Mouse (Mus musculus) right cerebral cortex, postnatal 25 days (tissue): Measurements from ENCODE around the gene Gtpbp2.

ENCODE experiments used
- DNase-seq: peaks from one replicate; pipeline ENCODE4 v3.0.0; 2022

The Gtpbp2 gene

GRCm38 (mm10) chr17:46160686-46161085 lies at the start of gene Gtpbp2:
TSS of gene Gtpbp2 (plus strand) at chr17:46161032.
- DNase-seq = peak; percentile 95

DNA sequence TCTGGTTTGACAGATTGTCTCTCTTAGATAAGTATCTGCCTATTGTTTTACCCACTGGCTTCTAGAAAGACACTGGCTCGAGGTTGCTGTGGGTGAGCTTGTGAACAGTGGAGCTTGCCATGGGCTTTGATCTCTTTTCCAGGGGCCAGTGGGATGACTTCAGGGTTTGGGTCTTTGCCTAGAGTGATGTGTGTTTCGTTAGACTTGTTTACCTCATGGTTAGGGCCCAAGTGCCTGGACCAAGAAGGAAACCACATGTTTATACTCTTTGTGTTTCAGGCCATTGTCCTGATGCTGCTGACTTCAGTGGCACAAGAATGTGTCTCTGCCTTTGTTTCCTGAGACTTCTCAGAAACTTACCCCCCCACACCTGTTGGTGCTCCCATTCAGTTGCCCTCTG lies 45.3 kb upstream of the Gtpbp2 start:
- no peak for DNase-seq

DNA sequence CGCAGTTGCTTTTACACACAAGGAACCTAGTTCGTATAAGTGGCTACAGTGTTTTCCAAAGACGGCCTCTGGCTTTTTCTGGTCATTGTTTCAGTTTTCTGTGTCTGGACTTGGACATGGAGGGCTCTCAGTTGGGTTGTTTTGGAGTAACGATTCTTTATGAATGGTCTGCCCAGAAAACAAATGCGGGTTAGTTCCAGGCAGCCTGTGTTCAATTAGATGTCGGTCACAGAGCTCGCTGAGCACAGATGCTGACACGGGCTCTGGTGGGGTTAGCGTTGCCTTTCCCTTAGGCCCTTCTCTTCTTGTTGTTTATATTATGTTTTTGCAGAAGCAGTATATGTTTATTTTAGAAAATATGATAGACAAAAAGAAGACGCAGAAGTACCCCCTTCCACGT lies 44.7 kb upstream of the Gtpbp2 start:
- no peak for DNase-seq

DNA sequence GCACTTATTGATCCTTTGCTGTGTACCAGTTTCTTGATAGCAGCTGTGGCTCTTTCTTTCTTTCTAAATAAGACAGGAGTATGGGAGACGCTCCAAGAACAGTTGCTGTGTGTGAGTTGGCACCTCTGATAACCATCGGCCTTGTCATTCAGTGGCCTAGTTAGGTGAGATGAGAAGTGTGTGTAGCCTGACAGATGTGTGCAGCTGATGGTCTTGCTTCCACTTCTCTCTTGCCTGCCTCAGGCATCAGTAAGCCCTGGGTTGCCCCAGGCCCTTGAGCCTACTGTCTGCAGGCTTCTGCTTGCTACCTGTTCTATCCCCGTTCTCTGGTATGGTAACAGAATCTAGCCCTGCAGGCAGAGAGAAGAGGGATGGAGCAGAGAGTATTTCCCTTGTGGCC lies 44.0 kb upstream of the Gtpbp2 start:
- no peak for DNase-seq

GRCm38 (mm10) chr17:46117623-46118422 lies 43.0 kb upstream of the Gtpbp2 start:
- DNase-seq = no peak

- DNase-seq = no peak
Observed at GRCm38 (mm10) chr17:46118423-46118850, 42.4 kb upstream of the Gtpbp2 start.

DNA sequence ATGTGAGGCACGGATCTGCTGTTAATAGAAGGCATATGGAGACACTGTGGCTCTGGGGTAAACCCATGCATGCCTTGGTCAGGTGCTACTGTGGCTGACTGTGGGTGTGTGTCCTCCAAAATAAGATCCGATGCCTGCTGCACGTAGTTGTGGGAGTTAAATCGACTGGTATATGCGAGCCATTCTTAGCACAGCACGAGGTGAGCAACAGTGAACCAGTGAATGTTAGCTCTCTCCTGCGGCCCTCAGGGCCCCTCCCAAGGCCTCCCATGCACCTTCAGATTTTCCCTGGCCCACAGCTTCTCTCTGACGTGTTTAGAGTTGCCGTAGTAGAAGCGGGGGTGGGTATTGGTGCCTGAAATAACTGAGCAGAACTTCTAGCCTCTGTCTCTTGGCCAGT lies 41.2 kb upstream of the Gtpbp2 start:
- DNase-seq = peak; percentile 53

DNA sequence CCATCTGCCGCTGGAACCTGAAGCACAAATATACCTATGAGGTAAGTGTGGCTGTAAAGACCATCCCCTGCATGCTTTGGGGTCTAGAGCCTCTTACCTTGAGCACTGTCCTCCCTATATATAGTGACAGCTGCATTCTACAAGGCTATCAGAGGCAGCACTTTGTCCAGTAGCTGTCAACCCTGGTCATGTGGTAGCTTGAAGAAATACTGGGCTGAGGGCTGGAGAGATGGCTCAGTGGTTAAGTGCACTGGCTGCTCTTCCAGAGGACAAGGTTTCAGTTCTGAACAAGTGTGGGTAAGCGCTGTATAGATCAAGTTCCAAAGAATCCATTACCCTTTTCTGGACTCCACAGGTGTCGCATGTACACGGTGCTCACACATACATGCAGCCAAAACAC lies 38.0 kb upstream of the Gtpbp2 start:
- no peak for DNase-seq

- DNase-seq = no peak
Observed at GRCm38 (mm10) chr17:46123285-46123684, 37.5 kb upstream of the Gtpbp2 start.

DNA sequence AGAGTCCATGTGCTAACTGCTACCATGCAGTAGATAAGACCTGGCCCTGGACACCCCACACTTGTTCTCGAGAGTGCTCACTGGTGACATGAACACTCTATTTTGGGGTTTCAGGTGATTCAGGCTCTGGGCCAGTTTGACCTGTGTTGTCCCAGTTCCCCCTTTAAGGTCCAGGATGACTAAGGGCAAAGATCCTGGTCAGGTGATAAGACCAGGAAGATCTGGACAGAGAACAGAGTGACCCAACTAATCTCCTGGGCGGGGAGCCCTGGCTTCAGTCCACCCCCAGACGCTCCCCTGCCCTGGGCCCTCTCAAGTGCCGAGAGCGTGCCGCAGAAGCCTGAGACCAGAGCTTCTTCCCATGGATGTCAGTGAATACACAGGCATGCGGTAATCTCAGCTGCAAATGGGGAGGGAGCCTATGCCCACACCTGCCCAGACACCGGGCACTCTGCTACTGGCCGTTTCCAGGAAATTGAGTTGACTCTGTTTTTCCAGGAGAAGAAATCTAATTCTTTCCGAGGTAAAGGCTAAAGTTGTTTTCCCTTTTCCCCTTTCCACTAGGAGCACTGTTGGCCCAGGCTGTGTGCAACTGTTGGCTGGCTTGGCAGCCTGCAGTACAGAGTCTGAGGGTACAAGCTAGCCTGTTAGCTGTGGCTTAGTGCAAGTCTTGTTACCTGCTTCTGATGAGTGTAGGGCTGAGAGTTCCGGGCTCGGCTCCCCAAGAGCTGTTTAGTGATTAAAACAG lies 36.7 kb upstream of the Gtpbp2 start:
- no peak for DNase-seq

- no peak for DNase-seq
Observed at GRCm38 (mm10) chr17:46126608-46127007, 34.2 kb upstream of the Gtpbp2 start.

DNA sequence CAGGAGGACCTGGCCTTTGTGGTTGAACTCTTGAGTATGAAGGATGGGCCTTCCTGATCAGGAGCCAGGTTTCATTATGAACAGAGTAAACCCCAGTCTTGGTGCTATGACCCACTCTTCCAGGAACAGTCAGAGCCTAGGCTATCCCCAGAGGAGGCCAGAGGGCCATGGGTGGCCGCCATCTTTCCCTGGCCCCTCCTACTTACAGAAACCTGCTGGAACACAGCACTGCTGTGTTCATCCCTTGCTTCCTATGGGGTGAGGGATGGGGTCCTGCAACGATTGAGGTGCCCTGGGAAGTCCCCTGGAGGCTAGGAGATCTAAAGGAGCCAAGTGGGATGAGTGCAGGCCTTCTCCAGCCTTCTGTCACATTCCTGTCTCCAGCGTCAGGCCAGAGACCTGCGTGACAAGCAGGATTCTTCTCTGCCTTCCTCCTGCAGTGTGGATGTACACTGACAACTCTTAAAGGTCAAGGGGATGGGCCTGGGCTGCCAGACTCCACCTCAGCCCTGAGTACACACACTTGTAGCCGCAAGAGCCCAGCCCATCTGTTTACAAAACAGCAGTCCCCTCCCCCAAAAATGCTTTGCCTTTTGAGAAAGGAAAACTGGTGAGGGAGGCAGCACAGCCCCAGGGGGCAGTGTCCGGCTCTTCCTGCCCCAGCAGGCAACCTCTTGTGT lies 32.9 kb upstream of the Gtpbp2 start:
- no peak for DNase-seq

- no peak for DNase-seq
Observed at GRCm38 (mm10) chr17:46129741-46130498, 30.9 kb upstream of the Gtpbp2 start.

GRCm38 (mm10) chr17:46132058-46132718 lies 28.6 kb upstream of the Gtpbp2 start:
- DNase-seq = peak; percentile 60

DNA sequence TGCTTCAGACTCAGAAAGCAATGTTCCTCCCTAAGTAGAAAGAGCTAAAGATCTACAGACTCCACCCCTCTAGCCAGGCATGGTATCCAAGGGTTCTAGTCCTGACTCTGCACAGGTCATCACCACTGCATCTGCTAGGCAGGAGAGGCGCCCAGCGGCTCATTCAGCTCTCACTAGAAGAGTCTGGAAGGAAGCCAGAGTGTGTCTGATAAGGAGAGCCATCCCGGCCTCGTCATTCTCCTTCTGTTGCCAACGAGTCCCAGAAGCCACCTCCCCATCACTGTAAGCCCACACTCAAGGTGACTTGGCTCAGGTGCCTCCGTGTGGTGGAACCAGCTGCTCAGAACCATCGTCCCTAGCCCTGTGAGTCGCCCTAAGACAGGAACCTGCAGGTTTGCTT lies 28.0 kb upstream of the Gtpbp2 start:
- no peak for DNase-seq

DNA sequence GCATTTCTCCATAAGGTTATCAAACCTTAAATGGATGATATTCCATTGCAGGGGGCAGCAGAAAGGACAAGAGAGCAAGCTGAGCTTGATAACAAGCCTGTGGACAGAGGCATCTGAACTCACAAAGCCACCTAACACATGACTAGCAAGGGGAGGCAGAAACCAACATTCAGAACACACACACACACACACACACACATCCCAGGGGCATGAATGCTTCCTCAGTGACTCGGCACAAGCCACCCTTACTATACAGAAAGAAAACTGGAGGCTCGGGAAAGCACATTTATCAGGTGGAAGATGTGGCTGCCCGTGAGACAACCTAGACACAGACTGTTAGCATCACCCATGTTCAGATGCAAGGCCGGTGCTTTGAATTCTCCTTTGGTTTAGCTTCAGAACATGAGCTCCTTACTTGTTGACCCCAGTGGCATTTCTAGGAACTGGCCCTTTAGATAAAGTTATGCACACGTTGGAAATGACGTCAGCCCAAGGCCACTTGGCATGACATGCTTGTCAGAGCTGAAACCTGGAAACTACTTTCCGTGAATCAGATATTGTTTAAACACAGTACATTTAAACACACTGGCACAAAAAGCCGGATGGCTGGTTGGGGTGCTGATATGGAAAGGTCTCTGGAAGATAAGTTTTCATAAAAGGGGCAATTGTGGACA lies 22.1 kb upstream of the Gtpbp2 start:
- DNase-seq = no peak

DNA sequence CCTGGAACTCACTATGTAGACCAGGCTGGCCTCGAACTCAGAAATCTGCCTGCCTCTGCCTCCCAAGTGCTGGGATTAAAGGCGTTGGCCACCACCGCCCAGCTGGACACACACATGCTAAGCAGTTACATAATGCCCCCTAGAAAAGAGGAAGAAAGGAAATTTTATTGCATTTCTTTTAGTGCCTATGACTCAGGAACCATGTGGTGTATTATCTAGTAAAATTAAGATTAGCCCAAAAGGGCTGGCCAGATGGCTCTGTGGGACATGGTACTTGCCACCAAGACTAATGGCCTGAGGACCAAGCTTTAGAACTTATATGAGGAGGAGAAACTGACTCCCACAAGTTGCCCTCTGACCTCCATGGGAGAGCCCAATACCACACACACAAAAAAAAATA lies 21.0 kb upstream of the Gtpbp2 start:
- no peak for DNase-seq

DNA sequence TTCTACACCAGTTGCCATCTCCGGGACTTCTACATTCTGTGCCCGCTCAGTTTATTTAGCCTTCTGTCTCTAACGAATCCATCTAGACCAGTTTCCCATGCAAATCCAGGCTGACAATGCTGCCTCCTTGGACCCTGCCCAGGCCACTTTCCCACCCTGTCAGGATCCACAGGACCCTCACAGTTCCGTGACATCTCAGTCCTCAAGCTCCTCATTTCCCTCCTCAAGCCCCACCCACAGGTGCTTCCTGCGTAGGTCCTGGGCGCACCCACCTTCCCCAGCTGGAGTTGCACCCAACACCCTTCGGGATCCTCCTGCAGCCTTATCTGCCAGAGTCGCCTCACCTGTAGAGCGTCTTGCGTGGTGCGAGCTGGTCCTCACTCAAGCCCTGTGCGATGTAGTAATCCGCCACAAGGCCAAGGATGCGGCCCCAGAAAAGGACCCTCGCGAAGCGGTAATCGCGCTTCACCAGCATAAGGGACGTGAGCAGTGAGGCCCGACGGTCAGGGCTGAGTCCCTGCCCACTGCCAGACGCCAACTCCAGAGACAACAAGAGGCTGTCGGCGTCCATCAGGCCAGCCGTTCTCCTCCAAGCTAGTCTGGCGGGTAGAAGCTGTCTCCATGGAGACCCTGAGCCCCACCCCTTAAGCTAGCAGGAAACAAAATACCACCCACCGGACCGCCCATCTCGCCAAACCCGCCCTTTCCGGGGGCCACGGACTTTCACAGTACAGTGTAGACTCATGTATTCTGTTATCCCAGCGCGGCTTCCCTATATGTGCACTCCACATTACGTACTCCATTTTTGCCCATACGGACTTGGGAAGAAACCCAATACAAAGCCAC lies 17.0 kb upstream of the Gtpbp2 start, which contains the start of gene Rsph9:
Gene Rsph9 (minus strand): TSS at position 639 of the 846 bp plus-strand sequence.
- peak; percentile 84 for DNase-seq

DNA sequence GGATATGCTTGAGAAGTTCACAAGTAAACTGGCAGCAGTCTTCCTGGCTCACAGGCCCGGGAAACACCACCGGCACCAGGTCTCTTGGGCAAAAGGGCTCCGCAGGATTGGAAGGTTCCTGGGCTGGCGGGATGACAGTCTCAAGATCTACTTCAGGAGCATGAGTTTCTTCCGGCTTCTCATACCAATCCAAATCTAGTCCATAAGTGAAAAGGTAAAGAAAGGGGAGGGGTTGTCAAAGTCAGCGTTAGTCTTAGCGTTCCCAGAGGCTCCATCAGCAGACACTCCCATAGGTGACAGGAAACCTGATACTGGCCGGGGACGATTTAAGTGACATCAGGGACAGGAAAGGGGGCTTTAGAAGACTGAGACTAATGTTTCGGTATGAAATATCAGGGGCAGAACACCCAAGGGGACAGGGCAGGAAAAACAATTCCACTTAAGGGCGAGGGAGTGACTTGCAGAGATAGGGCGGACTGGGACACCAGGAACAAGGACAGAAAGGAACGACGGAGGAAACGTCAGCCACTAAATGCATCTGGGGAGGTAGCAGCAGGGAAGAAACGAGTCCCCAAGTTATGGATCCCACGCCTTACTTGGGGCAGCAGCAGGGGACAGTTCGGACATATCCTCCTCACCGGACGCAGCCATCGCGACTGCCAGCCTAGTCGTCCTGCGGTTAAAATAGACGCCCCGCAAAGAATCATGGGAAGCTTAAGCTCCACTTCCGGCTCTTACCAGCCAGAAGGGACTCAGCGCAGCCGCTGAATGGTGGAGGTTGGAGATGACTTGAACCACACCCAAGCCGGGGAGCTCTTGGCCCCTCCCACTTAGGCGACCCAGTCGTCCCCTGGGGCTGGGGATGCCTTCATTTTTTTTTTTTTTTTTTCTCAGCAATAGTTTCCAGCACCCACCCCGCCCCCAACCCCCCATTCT lies 7.7 kb upstream of the Gtpbp2 start, which contains the start of gene Mad2l1bp:
Gene Mad2l1bp (minus strand): TSS at position 707 of the 936 bp plus-strand sequence.
- peak; percentile 86 for DNase-seq
